Mouse (Mus musculus): ENCODE results near the gene Igsf11. TPM values are rescaled to one million over a fixed set of nuclear protein-coding genes. Genes with fewer than 3 reads are reported as not detected.
A peak's percentile ranks its signal among the peaks of the same experiment; 100 is the strongest.

Igsf11 gene
- polyA plus RNA-seq, 1 experiment from 2014 or later = 4.5 TPM

DNA sequence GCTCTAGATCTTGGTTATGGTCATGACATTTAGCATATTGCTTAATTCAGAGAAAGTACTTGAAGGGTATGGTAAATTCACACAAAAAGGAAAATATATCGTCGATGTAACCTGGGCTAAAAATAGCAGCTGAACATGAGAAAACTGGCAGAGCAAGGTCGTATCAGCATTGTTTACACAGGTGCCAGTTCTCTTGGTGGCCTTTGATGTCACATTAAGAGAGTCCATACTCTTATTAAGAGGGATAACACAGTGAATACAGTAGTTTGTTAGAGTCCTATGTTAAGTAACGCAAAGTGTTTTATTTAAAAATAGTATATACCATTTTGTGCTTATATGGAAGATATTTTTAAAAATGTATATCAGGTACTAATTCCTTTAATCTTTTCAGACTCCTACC lies 144.8 kb downstream of the Igsf11 start:
- H3K36me3 ChIP-seq (replicated peaks; ENCODE audit: control insufficient read depth, insufficient read depth) = no peaks in the 10 kb centered on the region
- no peaks in the 10 kb centered on the region for H3K9me3 ChIP-seq (ENCODE audit: control insufficient read depth, low read length)
- H3K4me1 ChIP-seq (replicated peaks; ENCODE audit: control insufficient read depth, insufficient read depth, low read length) = no peaks in the 10 kb centered on the region
- no peak overlapping the region for H3K4me3 ChIP-seq (replicated peaks; ENCODE audit: low read length)
- no peak for DNase-seq (ENCODE audit: low spot score)
- 83% methylated on average over 4 of the region's 4 CpGs for WGBS
- ATAC-seq (ENCODE audit: low FRiP score) = no peak
- H3K27me3 ChIP-seq (ENCODE audit: control insufficient read depth, insufficient read depth, low read length) = no peaks in the 10 kb centered on the region
- no peak overlapping the region for H3K27ac ChIP-seq
- no peak overlapping the region for H3K9ac ChIP-seq
- H3K4me2 ChIP-seq (replicated peaks) = no peak overlapping the region

DNA sequence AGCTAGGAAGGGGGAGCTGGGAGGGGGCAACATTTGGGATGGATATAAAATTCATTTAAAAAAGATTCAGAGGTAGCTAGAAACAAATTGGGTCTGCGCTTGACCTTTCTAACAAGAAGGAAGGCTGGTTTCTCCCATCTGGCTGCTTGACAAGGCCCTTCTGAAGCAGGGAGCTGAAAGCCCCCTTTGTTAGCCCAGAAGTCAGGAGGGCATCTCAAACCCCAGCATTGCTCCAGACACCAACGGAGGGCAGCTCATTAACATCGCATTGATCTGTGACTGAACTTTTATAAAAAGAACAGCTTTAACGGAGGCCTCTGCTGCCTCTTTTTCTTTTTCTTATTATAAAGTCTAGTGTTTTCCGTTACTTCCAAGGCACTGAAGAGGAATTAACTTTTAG lies 151.9 kb downstream of the Igsf11 start:
- DNase-seq (ENCODE audit: low spot score) (no peak), ATAC-seq (ENCODE audit: low FRiP score) (no peak)
- H3K4me2 ChIP-seq (replicated peaks) = no peak overlapping the region
- WGBS = 28% methylated on average over 5 of the region's 5 CpGs
- H3K27me3 ChIP-seq (ENCODE audit: control insufficient read depth, insufficient read depth, low read length) = no peaks in the 10 kb centered on the region
- H3K9ac ChIP-seq = no peak overlapping the region
- H3K36me3 ChIP-seq (replicated peaks; ENCODE audit: control insufficient read depth, insufficient read depth) = no peaks in the 10 kb centered on the region
- no peak overlapping the region for H3K27ac ChIP-seq
- no peaks in the 10 kb centered on the region for H3K9me3 ChIP-seq (ENCODE audit: control insufficient read depth, low read length)
- H3K4me3 ChIP-seq (replicated peaks; ENCODE audit: low read length) = no peak overlapping the region
- H3K4me1 ChIP-seq (replicated peaks; ENCODE audit: control insufficient read depth, insufficient read depth, low read length) = no peaks in the 10 kb centered on the region

DNA sequence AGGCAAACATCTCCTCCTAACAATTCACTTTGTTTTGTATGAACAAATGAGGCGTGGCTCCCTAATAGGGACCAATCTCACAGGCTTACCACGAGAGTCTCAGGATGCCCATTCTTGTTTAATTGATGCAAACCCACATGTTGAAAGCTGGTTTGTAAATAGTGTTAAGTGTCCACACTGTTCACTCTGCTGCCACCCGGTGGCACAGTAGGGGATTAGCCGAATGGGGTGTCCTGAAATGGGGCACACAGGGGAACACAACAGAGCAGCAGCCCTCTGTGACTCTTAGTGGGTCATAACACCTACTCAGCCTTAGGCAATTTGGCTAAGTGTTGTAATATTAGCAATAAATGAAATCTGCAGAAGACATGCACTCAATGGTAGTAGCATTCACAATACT lies 156.4 kb downstream of the Igsf11 start:
- no peaks in the 10 kb centered on the region for H3K4me1 ChIP-seq (replicated peaks; ENCODE audit: control insufficient read depth, insufficient read depth, low read length)
- no peak overlapping the region for H3K4me2 ChIP-seq (replicated peaks)
- peak; percentile 82 for ATAC-seq (ENCODE audit: low FRiP score)
- no peak overlapping the region for H3K27ac ChIP-seq
- H3K36me3 ChIP-seq (replicated peaks; ENCODE audit: control insufficient read depth, insufficient read depth) = no peaks in the 10 kb centered on the region
- DNase-seq (ENCODE audit: low spot score) = peak; percentile 77
- H3K9ac ChIP-seq = no peak overlapping the region
- H3K9me3 ChIP-seq (ENCODE audit: control insufficient read depth, low read length) = no peaks in the 10 kb centered on the region
- WGBS = 10% methylated on average over 4 of the region's 4 CpGs
- no peak overlapping the region for H3K4me3 ChIP-seq (replicated peaks; ENCODE audit: low read length)
- no peaks in the 10 kb centered on the region for H3K27me3 ChIP-seq (ENCODE audit: control insufficient read depth, insufficient read depth, low read length)

DNA sequence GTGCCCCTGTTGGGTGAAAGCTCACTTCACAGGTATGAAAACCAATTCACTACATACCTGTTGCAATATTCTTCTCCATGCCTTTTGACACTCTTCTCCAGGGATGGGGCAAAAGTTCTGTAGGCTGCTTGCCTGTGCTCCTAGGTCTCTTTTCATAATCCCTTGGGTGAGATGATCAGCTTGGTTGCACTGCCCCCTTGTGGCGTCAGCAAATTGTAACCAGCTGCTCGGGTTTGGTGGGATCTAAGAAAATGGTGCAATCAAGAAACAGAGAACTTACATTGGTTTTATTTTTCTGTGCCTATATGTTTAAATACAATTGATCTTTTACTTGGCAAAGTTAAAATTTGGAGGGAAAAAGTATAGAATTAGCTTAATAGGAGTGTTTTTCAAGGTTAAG lies 160.5 kb downstream of the Igsf11 start:
- Histone ChIP-seq H3K36me3 (replicated peaks; ENCODE audit: control insufficient read depth, insufficient read depth) (no peaks in the 10 kb centered on the region), H3K4me2 (replicated peaks) (no peak overlapping the region), H3K9ac (no peak overlapping the region), H3K4me3 (replicated peaks; ENCODE audit: low read length) (no peak overlapping the region), H3K27ac (no peak overlapping the region), H3K9me3 (ENCODE audit: control insufficient read depth, low read length) (no peaks in the 10 kb centered on the region), H3K27me3 (ENCODE audit: control insufficient read depth, insufficient read depth, low read length) (no peaks in the 10 kb centered on the region), H3K4me1 (replicated peaks; ENCODE audit: control insufficient read depth, insufficient read depth, low read length) (no peaks in the 10 kb centered on the region)
- DNase-seq (ENCODE audit: low spot score) (peak; percentile 89), ATAC-seq (ENCODE audit: low FRiP score) (no peak)
- 0% methylated on average over 2 of the region's 2 CpGs for WGBS

DNA sequence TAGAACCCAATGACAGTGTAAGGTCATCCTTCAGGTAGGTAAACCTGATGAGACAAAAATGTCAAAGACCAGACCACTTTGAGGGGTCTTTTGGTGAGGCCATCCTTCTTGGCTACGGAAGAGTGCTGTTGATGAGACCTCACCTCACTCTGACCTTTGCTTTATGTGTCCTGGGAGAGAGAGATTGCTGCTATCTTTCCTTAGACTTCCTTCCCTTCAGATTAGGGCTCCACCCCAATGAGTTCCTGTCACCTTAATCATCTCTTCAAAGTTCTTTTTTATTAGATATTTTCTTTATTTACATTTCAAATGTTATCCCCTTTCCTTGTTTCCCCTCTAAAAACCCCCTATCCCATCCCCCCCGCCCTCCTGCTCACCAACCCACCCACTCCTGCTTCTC lies 161.3 kb downstream of the Igsf11 start:
- DNase-seq (ENCODE audit: low spot score) (no peak), ATAC-seq (ENCODE audit: low FRiP score) (no peak)
- Histone ChIP-seq H3K9me3 (ENCODE audit: control insufficient read depth, low read length) (no peaks in the 10 kb centered on the region), H3K36me3 (replicated peaks; ENCODE audit: control insufficient read depth, insufficient read depth) (no peaks in the 10 kb centered on the region), H3K27me3 (ENCODE audit: control insufficient read depth, insufficient read depth, low read length) (no peaks in the 10 kb centered on the region), H3K4me3 (replicated peaks; ENCODE audit: low read length) (no peak overlapping the region), H3K9ac (no peak overlapping the region), H3K4me2 (replicated peaks) (no peak overlapping the region), H3K27ac (no peak overlapping the region), H3K4me1 (replicated peaks; ENCODE audit: control insufficient read depth, insufficient read depth, low read length) (no peaks in the 10 kb centered on the region)
- 89% methylated on average over 2 of the region's 2 CpGs for WGBS

DNA sequence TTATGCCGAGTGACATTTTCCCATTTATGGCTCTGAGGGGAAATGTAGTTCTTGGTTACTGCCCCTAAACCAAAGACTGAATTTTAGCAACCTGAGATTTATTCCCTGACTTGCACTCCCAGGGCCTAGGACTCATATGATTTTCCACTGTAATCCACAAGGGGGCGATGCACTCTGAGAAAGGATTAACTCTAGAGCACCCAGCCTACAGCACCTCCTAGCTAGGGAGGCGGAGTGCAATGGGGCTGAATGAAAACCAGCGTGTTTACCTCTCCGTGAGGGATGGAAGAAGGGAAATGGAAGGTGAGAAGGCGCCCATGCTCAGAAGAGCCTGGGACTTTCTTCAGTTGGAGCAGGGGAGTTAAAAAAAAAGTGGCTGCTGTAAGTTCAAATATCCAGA lies 163.6 kb downstream of the Igsf11 start:
- Histone ChIP-seq H3K4me3 (replicated peaks; ENCODE audit: low read length) (no peak overlapping the region), H3K9me3 (ENCODE audit: control insufficient read depth, low read length) (no peaks in the 10 kb centered on the region), H3K4me1 (replicated peaks; ENCODE audit: control insufficient read depth, insufficient read depth, low read length) (no peaks in the 10 kb centered on the region), H3K27me3 (ENCODE audit: control insufficient read depth, insufficient read depth, low read length) (no peaks in the 10 kb centered on the region), H3K4me2 (replicated peaks) (no peak overlapping the region), H3K27ac (no peak overlapping the region), H3K36me3 (replicated peaks; ENCODE audit: control insufficient read depth, insufficient read depth) (no peaks in the 10 kb centered on the region), H3K9ac (no peak overlapping the region)
- WGBS = 24% methylated on average over 6 of the region's 6 CpGs
- DNase-seq (ENCODE audit: low spot score) = peak; percentile 51
- ATAC-seq (ENCODE audit: low FRiP score) = no peak

DNA sequence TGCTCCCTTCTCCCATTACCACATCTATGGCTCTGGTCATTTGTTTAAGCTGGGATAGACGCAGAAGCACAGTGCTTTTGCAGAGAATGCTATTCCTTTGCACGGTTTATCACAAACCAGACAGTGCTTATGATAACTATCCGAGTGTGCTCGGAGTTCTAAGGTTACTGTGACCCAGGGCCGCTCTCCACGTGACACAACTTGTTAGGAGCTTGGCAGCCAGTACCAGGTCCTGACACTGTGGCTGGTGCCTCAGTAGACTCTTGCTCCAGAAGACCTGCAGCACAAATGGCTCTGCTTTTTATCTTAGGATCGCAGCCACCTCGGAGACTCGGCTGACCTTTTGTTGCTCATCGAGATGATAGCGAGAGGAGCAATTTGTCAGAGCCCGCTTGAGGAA lies 164.5 kb downstream of the Igsf11 start:
- no peak overlapping the region for H3K27ac ChIP-seq
- 73% methylated on average over 12 of the region's 12 CpGs for WGBS
- no peak overlapping the region for H3K4me3 ChIP-seq (replicated peaks; ENCODE audit: low read length)
- no peaks in the 10 kb centered on the region for H3K9me3 ChIP-seq (ENCODE audit: control insufficient read depth, low read length)
- no peaks in the 10 kb centered on the region for H3K4me1 ChIP-seq (replicated peaks; ENCODE audit: control insufficient read depth, insufficient read depth, low read length)
- H3K4me2 ChIP-seq (replicated peaks) = no peak overlapping the region
- DNase-seq (ENCODE audit: low spot score) (no peak), ATAC-seq (ENCODE audit: low FRiP score) (no peak)
- H3K27me3 ChIP-seq (ENCODE audit: control insufficient read depth, insufficient read depth, low read length) = no peaks in the 10 kb centered on the region
- no peak overlapping the region for H3K9ac ChIP-seq
- H3K36me3 ChIP-seq (replicated peaks; ENCODE audit: control insufficient read depth, insufficient read depth) = no peaks in the 10 kb centered on the region

DNA sequence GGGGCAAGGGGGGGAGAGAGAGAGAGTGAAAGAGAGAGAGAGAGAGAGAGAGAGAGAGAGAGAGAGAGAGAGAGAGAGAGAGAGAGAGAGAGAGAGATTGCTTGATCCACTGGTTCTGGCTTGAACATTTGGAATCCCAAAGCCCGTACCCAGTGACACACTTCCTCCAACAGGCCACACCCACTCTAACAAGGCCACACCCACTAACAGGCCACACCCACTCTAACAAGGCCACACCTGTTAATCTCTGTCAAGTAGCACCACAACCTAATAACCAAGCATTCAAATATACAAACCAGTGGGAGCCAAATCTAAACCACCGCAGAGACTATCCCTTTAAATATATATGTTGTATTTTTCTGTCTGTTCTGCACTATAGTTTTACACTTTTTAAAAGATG lies 166.4 kb downstream of the Igsf11 start:
- WGBS = 93% methylated on average over 2 of the region's 2 CpGs
- Histone ChIP-seq H3K4me3 (replicated peaks; ENCODE audit: low read length) (no peak overlapping the region), H3K9me3 (ENCODE audit: control insufficient read depth, low read length) (no peaks in the 10 kb centered on the region), H3K4me1 (replicated peaks; ENCODE audit: control insufficient read depth, insufficient read depth, low read length) (no peaks in the 10 kb centered on the region), H3K27ac (no peak overlapping the region), H3K36me3 (replicated peaks; ENCODE audit: control insufficient read depth, insufficient read depth) (no peaks in the 10 kb centered on the region), H3K27me3 (ENCODE audit: control insufficient read depth, insufficient read depth, low read length) (no peaks in the 10 kb centered on the region), H3K4me2 (replicated peaks) (no peak overlapping the region), H3K9ac (no peak overlapping the region)
- no peak for ATAC-seq (ENCODE audit: low FRiP score)
- no peak for DNase-seq (ENCODE audit: low spot score)

DNA sequence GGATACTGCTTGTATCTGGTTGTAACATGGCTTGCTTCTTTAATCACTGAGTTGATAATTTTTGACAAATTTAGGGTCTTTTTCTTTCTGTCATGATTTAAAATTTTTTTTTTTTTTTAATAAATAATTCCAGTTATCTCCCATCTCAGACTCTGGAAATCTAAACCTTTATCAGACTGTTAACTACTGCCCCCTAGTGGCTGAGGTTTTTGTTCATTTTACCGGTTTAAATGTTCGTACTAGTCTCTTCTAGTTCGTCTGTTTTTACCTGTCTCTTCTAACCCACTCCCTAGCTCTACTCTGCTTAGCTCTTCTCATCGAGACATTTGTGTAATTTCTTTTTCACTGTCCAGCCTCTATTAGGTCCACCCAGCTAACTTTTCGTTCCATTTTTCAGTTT lies 170.1 kb downstream of the Igsf11 start:
- ATAC-seq (ENCODE audit: low FRiP score) = no peak
- Histone ChIP-seq H3K27ac (no peak overlapping the region), H3K27me3 (ENCODE audit: control insufficient read depth, insufficient read depth, low read length) (no peaks in the 10 kb centered on the region), H3K4me1 (replicated peaks; ENCODE audit: control insufficient read depth, insufficient read depth, low read length) (no peaks in the 10 kb centered on the region), H3K4me2 (replicated peaks) (no peak overlapping the region), H3K9ac (no peak overlapping the region), H3K4me3 (replicated peaks; ENCODE audit: low read length) (no peak overlapping the region), H3K9me3 (ENCODE audit: control insufficient read depth, low read length) (no peaks in the 10 kb centered on the region), H3K36me3 (replicated peaks; ENCODE audit: control insufficient read depth, insufficient read depth) (no peaks in the 10 kb centered on the region)
- 39% methylated on average over 5 of the region's 5 CpGs for WGBS
- DNase-seq (ENCODE audit: low spot score) = peak; percentile 82

DNA sequence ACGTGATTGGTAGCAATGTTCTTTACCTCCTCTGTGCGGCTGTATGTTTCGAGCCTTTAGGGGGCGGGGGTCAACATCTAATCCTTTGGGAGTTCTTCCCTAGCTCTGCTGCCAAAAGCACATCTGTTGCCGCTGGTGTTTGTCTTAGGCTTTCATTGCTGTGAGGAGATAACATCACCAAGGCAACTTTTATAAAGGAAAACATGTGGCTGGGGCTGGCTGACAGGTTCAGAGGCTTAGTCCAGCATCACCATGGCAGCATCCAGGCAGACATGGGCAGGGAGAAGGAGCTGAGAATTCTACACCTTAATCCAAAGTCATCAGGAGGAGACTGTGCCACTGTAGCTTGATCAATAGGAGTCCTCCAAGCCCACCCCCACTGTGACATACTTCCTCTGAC lies 173.1 kb downstream of the Igsf11 start:
- H3K4me3 ChIP-seq (replicated peaks; ENCODE audit: low read length) = no peak overlapping the region
- no peak for DNase-seq (ENCODE audit: low spot score)
- H3K27ac ChIP-seq = no peak overlapping the region
- 56% methylated on average over 5 of the region's 5 CpGs for WGBS
- no peaks in the 10 kb centered on the region for H3K27me3 ChIP-seq (ENCODE audit: control insufficient read depth, insufficient read depth, low read length)
- H3K4me2 ChIP-seq (replicated peaks) = no peak overlapping the region
- H3K36me3 ChIP-seq (replicated peaks; ENCODE audit: control insufficient read depth, insufficient read depth) = no peaks in the 10 kb centered on the region
- H3K9me3 ChIP-seq (ENCODE audit: control insufficient read depth, low read length) = no peaks in the 10 kb centered on the region
- no peak for ATAC-seq (ENCODE audit: low FRiP score)
- H3K4me1 ChIP-seq (replicated peaks; ENCODE audit: control insufficient read depth, insufficient read depth, low read length) = no peaks in the 10 kb centered on the region
- H3K9ac ChIP-seq = no peak overlapping the region
